Mouse (Mus musculus) MEL (cell line): ENCODE measurements around the gene Col8a2. TPM values are rescaled to one million over a fixed set of nuclear protein-coding genes. Genes with fewer than 3 reads are reported as not detected.

Experiments used
- DNase-seq: peaks from one replicate; pipeline ENCODE4 v3.0.0; 2011; ENCODE audit warnings: low read depth, low spot score
- H3K27ac ChIP-seq: 2 replicates; pipeline ENCODE4 v1.5.1; 2012; ENCODE audit warnings: low read depth, mild to moderate bottlenecking, control low read depth, low read length, moderate library complexity; ENCODE audit not compliant: control insufficient read depth
- H3K27me3 ChIP-seq, 2 experiments: fragments of 150-350 bp in 1 of 2; sonication (generic) in 1 of 2; 2 replicates each; pipeline ENCODE4 v1.6.1; 2012; ENCODE audit warnings: low read length in 2 of 2, mild to moderate bottlenecking in 2 of 2, improper control_type of control experiment in 1 of 2, moderate library complexity in 1 of 2; ENCODE audit not compliant: insufficient read depth in 2 of 2, control insufficient read depth in 1 of 2
- H3K36me3 ChIP-seq, 2 experiments: 2 replicates each; pipeline ENCODE4 v1.6.1; 2012 to 2014; ENCODE audit warnings: low read length in 2 of 2, improper control_type of control experiment in 1 of 2, inconsistent platforms in 1 of 2, mild to moderate bottlenecking in 1 of 2; ENCODE audit not compliant: insufficient read depth in 2 of 2, control insufficient read depth in 1 of 2
- H3K4me1 ChIP-seq, 2 experiments: fragments of 150-350 bp in 1 of 2; sonication (generic) in 1 of 2; 2 replicates each; pipeline ENCODE4 v1.6.1; 2012; ENCODE audit warnings: low read length in 2 of 2, improper control_type of control experiment in 1 of 2, mild to moderate bottlenecking in 1 of 2; ENCODE audit not compliant: insufficient read depth in 2 of 2, control insufficient read depth in 1 of 2
- H3K4me3 ChIP-seq, 2 experiments: fragments of 150-350 bp in 1 of 2; sonication (generic) in 1 of 2; 2 replicates each; pipeline ENCODE4 v1.5.1; 2012; ENCODE audit warnings: low read depth in 2 of 2, low read length in 2 of 2, mild to moderate bottlenecking in 2 of 2, moderate library complexity in 2 of 2, control low read depth in 1 of 2, improper control_type of control experiment in 1 of 2; ENCODE audit not compliant: control insufficient read depth in 1 of 2, insufficient read depth in 1 of 2
- H3K79me2 ChIP-seq: 2 replicates; pipeline ENCODE4 v1.6.1; 2012; ENCODE audit warnings: mild to moderate bottlenecking, low read length, moderate library complexity; ENCODE audit not compliant: control insufficient read depth, poor library complexity, insufficient read depth
- H3K9ac ChIP-seq: 2 replicates; pipeline ENCODE4 v1.6.1; 2012; ENCODE audit warnings: low read depth, mild to moderate bottlenecking, control low read depth, low read length, moderate library complexity; ENCODE audit not compliant: control insufficient read depth, poor library complexity, severe bottlenecking
- H3K9me3 ChIP-seq: fragments of 150-350 bp; sonication (generic); replicated peaks from 2 replicates; pipeline ENCODE4 v1.6.1; 2012; ENCODE audit warnings: mild to moderate bottlenecking, low read length, improper control_type of control experiment, moderate library complexity; ENCODE audit not compliant: insufficient read depth
- CHD1 ChIP-seq: IDR thresholded peaks from 2 replicates; pipeline ENCODE4 v1.6.1; 2012; ENCODE audit warnings: low read depth, mild to moderate bottlenecking, inconsistent platforms, low read length, improper control_type of control experiment
- CHD2 ChIP-seq: IDR thresholded peaks from 2 replicates; pipeline ENCODE4 v1.6.1; 2011; ENCODE audit warnings: low read length, improper control_type of control experiment
- CTCF ChIP-seq, 3 experiments: IDR thresholded peaks in 2 of 3; conservative IDR thresholded peaks in 1 of 3; 2 replicates each; pipeline ENCODE4 v1.5.1; 2011 to 2012; ENCODE audit warnings: low read length in 3 of 3, low read depth in 2 of 3, mild to moderate bottlenecking in 2 of 3, improper control_type of control experiment in 1 of 3, inconsistent platforms in 1 of 3, mixed read lengths in 1 of 3, moderate library complexity in 1 of 3; ENCODE audit not compliant: control insufficient read depth in 1 of 3, insufficient read depth in 1 of 3, poor library complexity in 1 of 3, severe bottlenecking in 1 of 3
- E2F4 ChIP-seq: IDR thresholded peaks from 2 replicates; pipeline ENCODE4 v1.6.1; 2011; ENCODE audit warnings: low read depth, low read length, improper control_type of control experiment, borderline replicate concordance
- EP300 ChIP-seq, 2 experiments: IDR thresholded peaks; 2 replicates each; pipeline ENCODE4 v1.6.1; 2011; ENCODE audit warnings: improper control_type of control experiment in 2 of 2, low read length in 2 of 2, low read depth in 1 of 2, mild to moderate bottlenecking in 1 of 2
- GATA1 ChIP-seq: IDR thresholded peaks from 2 replicates; pipeline ENCODE4 v1.6.1; 2011; ENCODE audit warnings: low read depth, low read length, improper control_type of control experiment
- MAFK ChIP-seq: IDR thresholded peaks from 2 replicates; pipeline ENCODE4 v1.6.1; 2011; ENCODE audit warnings: low read depth, mild to moderate bottlenecking, low read length, improper control_type of control experiment, borderline replicate concordance
- MAX ChIP-seq: IDR thresholded peaks from 2 replicates; pipeline ENCODE4 v1.6.1; 2011; ENCODE audit warnings: low read length, improper control_type of control experiment
- MAZ ChIP-seq: IDR thresholded peaks from 2 replicates; pipeline ENCODE4 v1.6.1; 2012; ENCODE audit warnings: low read depth, mild to moderate bottlenecking, inconsistent platforms, low read length, improper control_type of control experiment
- MXI1 ChIP-seq: IDR thresholded peaks from 2 replicates; pipeline ENCODE4 v1.6.1; 2011; ENCODE audit warnings: mild to moderate bottlenecking, low read depth, low read length, improper control_type of control experiment
- NELFE ChIP-seq: IDR thresholded peaks from 2 replicates; pipeline ENCODE4 v1.6.1; 2011; ENCODE audit warnings: low read depth, low read length, improper control_type of control experiment
- NRF1 ChIP-seq: IDR thresholded peaks from 2 replicates; pipeline ENCODE4 v1.6.1; 2014; ENCODE audit warnings: low read depth, mild to moderate bottlenecking, inconsistent platforms, low read length, improper control_type of control experiment, moderate library complexity; ENCODE audit not compliant: poor library complexity, insufficient read depth, severe bottlenecking
- POLR2AphosphoS2 ChIP-seq: IDR thresholded peaks from 2 replicates; pipeline ENCODE4 v1.6.1; 2011; ENCODE audit warnings: low read length, improper control_type of control experiment
- RAD21 ChIP-seq: IDR thresholded peaks from 2 replicates; pipeline ENCODE4 v1.6.1; 2011; ENCODE audit warnings: mild to moderate bottlenecking, low read depth, low read length, improper control_type of control experiment
- USF2 ChIP-seq, 2 experiments: IDR thresholded peaks; 2 replicates each; pipeline ENCODE4 v1.6.1; 2011 to 2012; ENCODE audit warnings: improper control_type of control experiment in 2 of 2, low read length in 2 of 2, borderline replicate concordance in 1 of 2, inconsistent platforms in 1 of 2, low read depth in 1 of 2, mild to moderate bottlenecking in 1 of 2; ENCODE audit not compliant: insufficient read depth in 1 of 2
- ZC3H11A ChIP-seq: IDR thresholded peaks from 2 replicates; pipeline ENCODE4 v1.6.1; 2012; ENCODE audit warnings: low read depth, mild to moderate bottlenecking, inconsistent platforms, low read length, improper control_type of control experiment
- ZKSCAN1 ChIP-seq: IDR thresholded peaks from 2 replicates; pipeline ENCODE4 v1.6.1; 2012; ENCODE audit warnings: low read depth, mild to moderate bottlenecking, inconsistent platforms, low read length, improper control_type of control experiment, moderate library complexity
- ZMIZ1 ChIP-seq: IDR thresholded peaks from 2 replicates; pipeline ENCODE4 v1.6.1; 2012; ENCODE audit warnings: low read depth, mild to moderate bottlenecking, inconsistent platforms, low read length, improper control_type of control experiment, moderate library complexity
- ZNF384 ChIP-seq: IDR thresholded peaks from 2 replicates; pipeline ENCODE4 v1.6.1; 2012; ENCODE audit warnings: low read depth, mild to moderate bottlenecking, inconsistent platforms, low read length, improper control_type of control experiment
- polyA plus RNA-seq, 2 experiments: library from polyadenylated mRNA; stranded (reverse) in 1 of 2; unstranded in 1 of 2; fragments of >175 nt in 1 of 2; fragments of >200 nt in 1 of 2; gene quantifications; 2 replicates each; pipeline versions ENCODE4 v1.2.1 to v1.2.4; 2012; ENCODE audit warnings: low replicate concordance in 2 of 2, low read depth in 1 of 2; ENCODE audit not compliant: insufficient read length in 2 of 2, insufficient read depth in 1 of 2, missing spikeins in 1 of 2
- total RNA-seq: library from RNA; depleted of rRNA; stranded (reverse); fragments of 300-350 nt; gene quantifications from 2 replicates; pipeline ENCODE4 v1.2.3, GENCODE M21; 2012

The Col8a2 gene
- total and polyA plus RNA-seq, 3 experiments: not detected

DNA sequence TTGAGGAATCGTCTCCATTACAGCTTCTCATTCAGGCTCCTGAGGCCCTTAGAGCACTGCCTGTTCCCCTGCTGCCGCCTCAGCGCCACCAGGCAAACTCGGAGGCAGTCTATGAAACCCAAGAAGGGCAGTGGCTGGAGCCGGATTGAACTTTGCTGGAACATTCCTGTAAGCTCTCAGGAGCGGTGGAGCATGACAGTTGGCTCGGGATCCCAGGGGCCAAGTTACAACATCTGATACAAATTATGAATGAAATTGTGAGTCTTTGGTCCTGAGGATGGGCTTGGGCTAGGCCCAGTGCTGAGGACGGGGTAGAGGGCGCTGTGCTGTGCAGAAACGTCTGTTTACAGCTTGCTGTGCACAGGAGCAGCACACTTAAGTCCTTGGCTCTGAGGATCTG lies 27.8 kb downstream of the Col8a2 start:
- Histone ChIP-seq H3K4me3 (no peak overlapping the region), H3K27ac (no peak overlapping the region), H3K79me2 (no peaks in the 10 kb centered on the region), H3K36me3 (peaks cover 0 to 3% of the 10 kb centered on the region in 2 experiments; a peak in 2 of 4 replicates)
- no peak for DNase-seq
- TF ChIP-seq ZMIZ1: no peak
- TF ChIP-seq CTCF (IDR thresholded peaks at IDR 0.05 in 2 of 3, conservative IDR thresholded peaks at IDR 0.05 in 1 of 3; ENCODE audit: control insufficient read depth in 1 of 3, insufficient read depth in 1 of 3, low read depth in 2 of 3, low read length in 3 of 3, poor library complexity in 1 of 3, severe bottlenecking in 1 of 3): peak in 2 of 3 experiments; percentile 40 to 57; a peak in 5 of 6 replicates
- TF ChIP-seq, all 39 proteins: peak for 1
- H3K9me3 ChIP-seq: no peaks in the 10 kb centered on the region
- H3K9ac ChIP-seq: no peak overlapping the region
- H3K27me3 ChIP-seq: no peaks in the 10 kb centered on the region
- H3K4me1 ChIP-seq: peaks cover 0 to 9% of the 10 kb centered on the region in 2 experiments; a peak in 1 of 4 replicates

GRCm38 (mm10) chr4:126315931-126316330 lies 29.3 kb downstream of the Col8a2 start:
- TF ChIP-seq MAZ (no peak), CHD1 (no peak), RAD21 (no peak), NRF1 (no peak), ZKSCAN1 (no peak), GATA1 (no peak), ZC3H11A (no peak), ZNF384 (no peak), EP300 (IDR thresholded peaks at IDR 0.05; ENCODE audit: low read depth in 1 of 2, low read length in 2 of 2) (no peak), MAX (no peak), E2F4 (no peak), MAFK (no peak), NELFE (no peak), CHD2 (no peak), CTCF (IDR thresholded peaks at IDR 0.05 in 2 of 3, conservative IDR thresholded peaks at IDR 0.05 in 1 of 3; ENCODE audit: control insufficient read depth in 1 of 3, insufficient read depth in 1 of 3, low read depth in 2 of 3, low read length in 3 of 3, poor library complexity in 1 of 3, severe bottlenecking in 1 of 3) (no peak), MXI1 (no peak), USF2 (IDR thresholded peaks at IDR 0.05; ENCODE audit: borderline replicate concordance in 1 of 2, insufficient read depth in 1 of 2, low read depth in 1 of 2, low read length in 2 of 2) (no peak), POLR2AphosphoS2 (no peak)
- TF ChIP-seq, all 39 proteins: peak for 0

More at GRCm38 (mm10) chr4:126315931-126316330, 29.3 kb downstream of the Col8a2 start:
- no peak overlapping the region for H3K27ac ChIP-seq
- peaks cover 0 to 8% of the 10 kb centered on the region in 2 experiments; a peak in 2 of 4 replicates for H3K36me3 ChIP-seq
- H3K4me3 ChIP-seq: no peak overlapping the region
- H3K79me2 ChIP-seq: peaks cover 11% of the 10 kb centered on the region
- no peaks in the 10 kb centered on the region for H3K9me3 ChIP-seq
- peaks cover 3 to 15% of the 10 kb centered on the region in 2 experiments; a peak in 2 of 4 replicates for H3K4me1 ChIP-seq
- no peak overlapping the region for H3K9ac ChIP-seq
- H3K27me3 ChIP-seq: no peaks in the 10 kb centered on the region
- DNase-seq: no peak
